Mouse (Mus musculus): ENCODE data around the gene Rufy4. TPM values are rescaled to one million over a fixed set of nuclear protein-coding genes. Genes with fewer than 3 reads are reported as not detected.

Rufy4 gene
- 0.12 and 0.31 TPM in 2 replicates for polyA plus RNA-seq (2015; fragmentation: Nextera tagmentation; extraction: Ambion mirVana)

DNA sequence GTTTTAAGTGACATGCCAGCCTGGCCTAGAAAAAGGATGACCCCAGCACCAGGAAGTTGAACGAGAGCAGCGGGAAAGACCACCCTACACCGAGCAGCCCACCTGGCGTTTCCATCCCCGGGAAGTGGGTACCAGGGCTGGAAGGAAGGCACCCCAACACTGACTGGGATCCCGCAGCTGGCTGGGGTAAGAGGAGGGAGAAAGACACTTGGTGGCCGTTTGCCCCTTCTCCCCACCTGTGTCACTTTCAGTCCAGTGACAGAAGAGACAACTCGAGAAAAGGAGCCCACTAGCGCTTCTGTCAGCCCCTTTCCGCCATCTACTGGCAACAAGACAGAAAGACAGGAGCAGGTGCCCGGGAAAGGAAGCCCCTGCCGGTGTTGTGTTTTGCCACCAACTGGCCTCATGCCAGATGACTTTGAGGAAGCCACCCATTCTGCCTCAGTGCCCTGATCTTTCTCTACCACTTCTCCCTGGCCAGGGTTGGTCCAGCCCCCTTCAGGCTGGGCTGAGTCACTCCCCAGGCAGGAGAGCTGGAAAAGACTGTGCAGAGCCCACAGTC lies at the start of gene Rufy4:
Gene Rufy4, plus strand, starts transcription at position 551 of the 562 bp plus-strand sequence.
- Histone ChIP-seq H3K36me3 (ENCODE audit: control insufficient read depth, insufficient read depth, low read length) (no peaks in the 10 kb centered on the region), H3K4me2 (ENCODE audit: low read depth, low read length) (peak within 1 kb of the TSS; percentile 99), H3K4me1 (ENCODE audit: control insufficient read depth, insufficient read depth, low read length) (peaks cover 5% of the 10 kb centered on the region; the same call in 1 of the 2 replicates), H3K9ac (ENCODE audit: low read depth, low read length) (peak within 1 kb of the TSS; percentile 67), H3K9me3 (ENCODE audit: control insufficient read depth, low read length) (no peaks in the 10 kb centered on the region), H3K27me3 (replicated peaks; ENCODE audit: control insufficient read depth, insufficient read depth, low read length) (no peaks in the 10 kb centered on the region), H3K27ac (ENCODE audit: low read length) (no peak within 1 kb of the TSS), H3K4me3 (ENCODE audit: low read length) (peak within 1 kb of the TSS; percentile 61)
- peak; percentile 53 for ATAC-seq
- WGBS: under 1% methylated on average over 12 of the region's 12 CpGs

DNA sequence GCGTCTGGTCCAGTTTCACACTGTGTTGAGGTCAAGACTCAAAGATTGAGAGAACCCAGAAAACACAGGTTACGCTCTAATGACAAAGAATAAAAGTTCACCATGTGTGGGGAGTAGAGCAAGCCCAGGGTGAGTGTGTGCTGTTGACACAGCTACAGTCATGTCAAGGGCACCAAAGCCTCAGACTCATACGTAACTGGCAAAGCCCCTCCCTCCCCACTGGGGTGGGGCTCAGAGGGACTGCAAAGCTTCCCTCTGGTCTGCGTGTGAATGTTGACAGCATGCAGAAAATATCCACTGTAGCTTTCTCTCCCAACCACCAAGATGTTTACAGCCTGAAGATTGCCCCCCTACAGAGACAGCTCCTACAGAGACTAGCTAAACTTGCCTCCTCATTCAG lies 49.1 kb upstream of the Rufy4 start:
- Histone ChIP-seq H3K9ac (ENCODE audit: low read depth, low read length) (no peak overlapping the region), H3K9me3 (ENCODE audit: control insufficient read depth, low read length) (no peaks in the 10 kb centered on the region), H3K4me2 (ENCODE audit: low read depth, low read length) (no peak overlapping the region), H3K36me3 (ENCODE audit: control insufficient read depth, insufficient read depth, low read length) (no peaks in the 10 kb centered on the region), H3K4me3 (ENCODE audit: low read length) (no peak overlapping the region), H3K4me1 (ENCODE audit: control insufficient read depth, insufficient read depth, low read length) (no peaks in the 10 kb centered on the region), H3K27me3 (replicated peaks; ENCODE audit: control insufficient read depth, insufficient read depth, low read length) (no peaks in the 10 kb centered on the region), H3K27ac (ENCODE audit: low read length) (no peak overlapping the region)
- no peak for ATAC-seq
- 66% methylated on average over 4 of the region's 4 CpGs for WGBS

DNA sequence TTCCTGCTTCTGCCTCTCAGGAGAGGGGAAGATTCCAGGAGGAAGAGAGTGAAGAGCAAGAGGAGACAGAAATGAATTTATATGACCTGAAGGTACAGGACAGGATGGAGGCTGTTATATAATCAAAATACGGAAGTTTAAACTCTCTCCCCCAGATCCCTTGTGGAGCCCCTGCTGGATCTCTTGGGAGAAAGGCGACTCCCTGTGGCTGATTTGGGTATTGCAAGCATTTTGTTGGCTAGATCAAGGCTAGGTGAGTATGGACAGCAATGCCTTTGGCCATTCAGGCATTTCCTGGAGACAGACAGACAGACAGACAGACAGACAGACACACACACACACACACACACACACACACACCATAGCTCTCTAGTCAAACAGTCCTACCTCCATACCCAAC lies 48.0 kb upstream of the Rufy4 start:
- H3K27ac ChIP-seq (ENCODE audit: low read length): no peak overlapping the region
- WGBS: 2% methylated on average over 2 of the region's 2 CpGs
- no peak overlapping the region for H3K4me2 ChIP-seq (ENCODE audit: low read depth, low read length)
- no peaks in the 10 kb centered on the region for H3K36me3 ChIP-seq (ENCODE audit: control insufficient read depth, insufficient read depth, low read length)
- no peak overlapping the region for H3K4me3 ChIP-seq (ENCODE audit: low read length)
- ATAC-seq: no peak
- H3K9me3 ChIP-seq (ENCODE audit: control insufficient read depth, low read length): no peaks in the 10 kb centered on the region
- H3K9ac ChIP-seq (ENCODE audit: low read depth, low read length): no peak overlapping the region
- H3K27me3 ChIP-seq (replicated peaks; ENCODE audit: control insufficient read depth, insufficient read depth, low read length): no peaks in the 10 kb centered on the region
- no peaks in the 10 kb centered on the region for H3K4me1 ChIP-seq (ENCODE audit: control insufficient read depth, insufficient read depth, low read length)

DNA sequence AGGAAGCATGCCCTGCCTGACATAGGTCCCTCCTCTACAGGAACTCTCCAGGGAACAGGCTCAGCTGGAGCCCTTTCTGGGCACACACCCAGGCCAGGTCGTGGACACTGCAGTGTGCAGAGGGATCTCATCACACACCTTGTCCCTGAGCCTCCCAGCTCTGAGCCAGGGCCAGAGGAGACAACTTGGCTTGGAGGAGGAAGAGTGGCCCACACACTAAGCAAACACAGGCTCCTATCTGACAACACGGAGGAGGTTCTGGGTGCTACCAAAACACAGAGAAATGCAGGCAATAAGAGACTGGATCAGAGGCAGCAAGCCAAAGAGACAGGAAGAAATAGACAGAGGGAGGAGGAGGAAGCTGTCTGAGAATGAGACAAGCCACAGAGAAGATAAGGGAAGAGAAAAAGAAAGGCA lies 43.8 kb upstream of the Rufy4 start:
- no peak overlapping the region for H3K27ac ChIP-seq (ENCODE audit: low read length)
- no peak overlapping the region for H3K4me2 ChIP-seq (ENCODE audit: low read depth, low read length)
- H3K27me3 ChIP-seq (replicated peaks; ENCODE audit: control insufficient read depth, insufficient read depth, low read length): no peaks in the 10 kb centered on the region
- no peaks in the 10 kb centered on the region for H3K36me3 ChIP-seq (ENCODE audit: control insufficient read depth, insufficient read depth, low read length)
- no peak overlapping the region for H3K4me3 ChIP-seq (ENCODE audit: low read length)
- peak; percentile 51 for ATAC-seq
- 12% methylated on average over 2 of the region's 2 CpGs for WGBS
- H3K9me3 ChIP-seq (ENCODE audit: control insufficient read depth, low read length): no peaks in the 10 kb centered on the region
- H3K9ac ChIP-seq (ENCODE audit: low read depth, low read length): no peak overlapping the region
- H3K4me1 ChIP-seq (ENCODE audit: control insufficient read depth, insufficient read depth, low read length): peaks cover 12% of the 10 kb centered on the region

DNA sequence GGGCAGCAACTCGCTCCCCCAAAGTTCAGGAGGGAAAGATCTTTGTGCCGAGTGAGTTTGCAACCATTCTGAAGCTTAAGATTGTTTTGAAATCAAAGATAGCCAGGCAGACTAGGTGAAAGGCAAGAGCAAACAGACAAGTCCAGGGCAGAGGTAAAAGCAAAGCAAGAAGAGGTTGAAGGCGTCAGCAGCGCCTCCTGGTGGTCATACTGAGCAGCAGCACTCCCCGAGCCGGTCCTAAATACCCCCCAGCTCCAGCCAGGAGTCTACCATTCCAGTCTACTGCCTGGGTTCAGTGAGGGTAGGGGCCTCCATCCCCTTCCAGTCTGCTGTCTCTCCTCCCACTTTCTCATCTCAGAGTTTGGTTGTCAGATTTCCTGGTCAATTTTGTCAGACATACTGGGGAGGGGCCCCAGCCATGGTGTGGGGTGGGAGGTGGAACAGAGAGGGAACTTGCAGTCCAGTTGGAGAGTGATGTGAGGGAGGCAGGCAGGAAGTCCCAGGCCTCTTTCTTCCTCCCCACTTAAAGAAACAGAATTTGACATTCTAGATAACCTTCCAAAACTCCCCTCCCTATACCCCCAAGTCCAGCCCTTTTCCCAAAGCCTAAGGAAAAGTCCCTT lies 42.4 kb upstream of the Rufy4 start:
- Histone ChIP-seq H3K4me3 (ENCODE audit: low read length) (no peak overlapping the region), H3K4me1 (ENCODE audit: control insufficient read depth, insufficient read depth, low read length) (peaks cover 12% of the 10 kb centered on the region), H3K9ac (ENCODE audit: low read depth, low read length) (no peak overlapping the region), H3K27ac (ENCODE audit: low read length) (no peak overlapping the region), H3K9me3 (ENCODE audit: control insufficient read depth, low read length) (no peaks in the 10 kb centered on the region), H3K36me3 (ENCODE audit: control insufficient read depth, insufficient read depth, low read length) (no peaks in the 10 kb centered on the region), H3K4me2 (ENCODE audit: low read depth, low read length) (no peak overlapping the region), H3K27me3 (replicated peaks; ENCODE audit: control insufficient read depth, insufficient read depth, low read length) (no peaks in the 10 kb centered on the region)
- WGBS: 19% methylated on average over 6 of the region's 6 CpGs
- peak; percentile 47; the same call in 1 of the 2 replicates for ATAC-seq

DNA sequence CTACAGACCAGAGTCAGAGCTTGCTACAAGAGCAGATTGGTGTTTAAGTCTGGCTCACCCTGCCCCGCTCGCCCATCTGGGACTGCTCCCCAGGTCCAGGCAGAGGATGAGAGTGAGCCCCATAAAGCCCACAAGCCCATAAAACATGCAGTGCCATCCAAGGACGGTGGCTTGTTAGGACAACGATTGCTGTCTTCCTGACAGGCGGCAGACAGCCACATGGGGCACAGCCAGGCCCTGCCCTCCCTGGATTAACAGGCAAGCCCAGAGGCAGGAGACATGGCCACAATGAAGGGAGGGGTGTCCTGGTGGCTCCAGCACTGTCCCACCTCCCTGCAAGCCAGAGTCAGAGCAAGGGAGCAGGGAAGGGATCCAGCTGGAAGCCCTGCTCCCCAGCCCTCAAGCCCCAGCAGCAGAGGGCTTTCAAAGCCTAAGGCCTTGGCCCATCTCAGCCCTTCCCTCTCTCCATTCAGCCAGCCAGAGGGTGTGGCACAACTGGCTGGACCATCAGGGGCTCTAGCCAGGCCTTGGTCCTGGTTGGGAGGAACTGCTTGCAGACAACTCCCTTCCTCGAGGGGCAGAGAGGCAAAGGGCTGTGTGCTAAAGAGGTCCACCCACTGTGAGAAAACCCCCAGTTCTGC lies 41.2 kb upstream of the Rufy4 start:
- Histone ChIP-seq H3K9me3 (ENCODE audit: control insufficient read depth, low read length) (no peaks in the 10 kb centered on the region), H3K4me1 (ENCODE audit: control insufficient read depth, insufficient read depth, low read length) (peaks cover 12% of the 10 kb centered on the region), H3K27ac (ENCODE audit: low read length) (no peak overlapping the region), H3K27me3 (replicated peaks; ENCODE audit: control insufficient read depth, insufficient read depth, low read length) (no peaks in the 10 kb centered on the region), H3K36me3 (ENCODE audit: control insufficient read depth, insufficient read depth, low read length) (no peaks in the 10 kb centered on the region), H3K4me2 (ENCODE audit: low read depth, low read length) (no peak overlapping the region), H3K9ac (ENCODE audit: low read depth, low read length) (no peak overlapping the region), H3K4me3 (ENCODE audit: low read length) (no peak overlapping the region)
- ATAC-seq: peak; percentile 23; the same call in 1 of the 2 replicates
- WGBS: 57% methylated on average over 6 of the region's 6 CpGs

DNA sequence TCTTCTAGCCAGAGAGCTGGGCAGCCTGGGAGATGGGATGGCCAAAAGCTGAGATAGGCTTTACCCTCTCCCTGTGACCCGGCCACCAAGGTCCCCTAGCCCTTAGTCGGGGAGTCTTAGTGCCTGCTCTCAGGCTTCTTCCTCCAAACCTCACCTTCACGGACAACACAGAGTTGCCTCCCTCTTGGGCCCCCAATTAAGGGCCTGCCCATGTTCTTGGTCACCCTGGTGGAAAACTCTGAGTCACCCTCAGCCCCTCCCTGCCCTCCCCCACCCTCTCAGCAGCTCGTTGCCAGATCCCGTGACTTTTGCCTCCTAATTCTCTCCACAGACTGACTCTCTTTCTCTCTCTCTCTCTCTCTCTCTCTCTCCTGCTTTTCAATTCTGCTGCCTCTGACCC lies 40.6 kb upstream of the Rufy4 start:
- peak; percentile 9; the same call in 1 of the 2 replicates for ATAC-seq
- H3K4me3 ChIP-seq (ENCODE audit: low read length): no peak overlapping the region
- no peaks in the 10 kb centered on the region for H3K9me3 ChIP-seq (ENCODE audit: control insufficient read depth, low read length)
- H3K9ac ChIP-seq (ENCODE audit: low read depth, low read length): no peak overlapping the region
- peaks cover 12% of the 10 kb centered on the region for H3K4me1 ChIP-seq (ENCODE audit: control insufficient read depth, insufficient read depth, low read length)
- H3K27ac ChIP-seq (ENCODE audit: low read length): no peak overlapping the region
- WGBS: 35% methylated on average over 5 of the region's 5 CpGs
- H3K36me3 ChIP-seq (ENCODE audit: control insufficient read depth, insufficient read depth, low read length): no peaks in the 10 kb centered on the region
- no peak overlapping the region for H3K4me2 ChIP-seq (ENCODE audit: low read depth, low read length)
- H3K27me3 ChIP-seq (replicated peaks; ENCODE audit: control insufficient read depth, insufficient read depth, low read length): no peaks in the 10 kb centered on the region

DNA sequence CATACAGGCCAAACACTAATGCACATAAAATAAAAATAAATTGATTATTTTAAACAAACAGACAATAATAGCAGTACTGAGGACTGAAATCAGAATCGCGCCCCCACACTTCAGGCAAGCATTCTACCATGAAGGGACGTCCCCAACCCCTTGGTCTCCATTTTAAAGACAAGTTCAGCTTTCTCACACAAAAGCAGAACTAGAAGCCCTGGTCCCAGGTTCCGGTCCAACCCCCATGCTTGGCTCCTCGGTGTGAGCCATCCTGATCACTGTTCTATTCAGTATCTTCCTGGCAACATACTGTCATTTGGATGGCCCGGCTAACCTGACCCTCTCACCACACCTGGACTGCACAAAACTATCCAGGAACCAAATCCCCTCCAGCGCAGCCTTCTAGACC lies 39.8 kb upstream of the Rufy4 start:
- H3K9me3 ChIP-seq (ENCODE audit: control insufficient read depth, low read length): no peaks in the 10 kb centered on the region
- no peaks in the 10 kb centered on the region for H3K27me3 ChIP-seq (replicated peaks; ENCODE audit: control insufficient read depth, insufficient read depth, low read length)
- no peak for ATAC-seq
- no peak overlapping the region for H3K27ac ChIP-seq (ENCODE audit: low read length)
- no peak overlapping the region for H3K4me3 ChIP-seq (ENCODE audit: low read length)
- no peak overlapping the region for H3K9ac ChIP-seq (ENCODE audit: low read depth, low read length)
- no peak overlapping the region for H3K4me2 ChIP-seq (ENCODE audit: low read depth, low read length)
- H3K36me3 ChIP-seq (ENCODE audit: control insufficient read depth, insufficient read depth, low read length): no peaks in the 10 kb centered on the region
- WGBS: 91% methylated on average over 7 of the region's 7 CpGs
- H3K4me1 ChIP-seq (ENCODE audit: control insufficient read depth, insufficient read depth, low read length): peaks cover 12% of the 10 kb centered on the region

DNA sequence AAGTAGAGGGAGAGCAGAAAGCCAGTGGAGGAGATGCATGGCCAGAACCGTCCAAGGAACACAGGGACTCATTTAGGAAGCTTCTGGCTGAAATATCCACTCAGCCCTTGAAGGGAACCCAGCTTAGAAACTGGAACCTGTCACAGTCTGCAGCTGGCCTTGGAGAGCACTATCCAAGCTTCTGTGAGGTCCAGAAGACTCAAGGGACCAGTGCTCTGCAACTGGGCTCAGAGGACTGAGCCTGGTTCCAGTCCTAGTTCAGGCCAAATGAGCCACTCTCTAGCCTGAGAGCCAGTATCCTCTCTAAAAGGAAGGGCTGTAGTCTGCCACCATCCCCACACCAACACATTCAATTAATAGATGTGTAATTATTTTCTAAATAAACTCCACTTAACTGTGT lies 36.8 kb upstream of the Rufy4 start:
- WGBS: 87% methylated on average over 1 of the region's 1 CpGs
- ATAC-seq: no peak
- no peak overlapping the region for H3K4me2 ChIP-seq (ENCODE audit: low read depth, low read length)
- no peak overlapping the region for H3K9ac ChIP-seq (ENCODE audit: low read depth, low read length)
- peaks cover 21% of the 10 kb centered on the region for H3K4me1 ChIP-seq (ENCODE audit: control insufficient read depth, insufficient read depth, low read length)
- no peaks in the 10 kb centered on the region for H3K27me3 ChIP-seq (replicated peaks; ENCODE audit: control insufficient read depth, insufficient read depth, low read length)
- H3K36me3 ChIP-seq (ENCODE audit: control insufficient read depth, insufficient read depth, low read length): no peaks in the 10 kb centered on the region
- no peak overlapping the region for H3K27ac ChIP-seq (ENCODE audit: low read length)
- H3K9me3 ChIP-seq (ENCODE audit: control insufficient read depth, low read length): no peaks in the 10 kb centered on the region
- H3K4me3 ChIP-seq (ENCODE audit: low read length): no peak overlapping the region

Data from intestine, embryonic 16.5 days (tissue).